Mouse (Mus musculus) embryonic stem cell, embryonic (primary cell): Measurements from ENCODE around the gene Cdyl.

ENCODE experiments used
- CTCF ChIA-PET, 4 experiments: fragments of 300-600 bp in 2 of 4; fragments of 350-600 bp in 2 of 4; sonication (Branson Sonifier 250); formaldehyde crosslinking; loops; one replicate each; lab custom pipeline; 2022; ENCODE audit warnings: inconsistent platforms in 2 of 4; lab: Charles Lee
- POLR2A ChIA-PET, 4 experiments: fragments of 300-600 bp in 2 of 4; fragments of 350-600 bp in 2 of 4; sonication (Branson Sonifier 250); formaldehyde crosslinking; loops; one replicate each; lab custom pipeline; 2022; ENCODE audit warnings: antibody characterized with exemption in 4 of 4, inconsistent platforms in 1 of 4; lab: Charles Lee

Cdyl gene

GRCm38 (mm10) chr13:35880555-35881046 lies 221.0 kb downstream of the Cdyl start:
- ChIA-PET POLR2A (interaction anchor here in 2 of 4 experiments (1.3 to 1.9 kb wide), 2 partner anchors 12 to 88 kb away, joined by 4 to 6 read pairs; no protein-coding TSS in a partner anchor), CTCF (interaction anchor here in 1 of 4 experiments (1.6 kb wide), 1 partner anchor 67 kb away, joined by 4 read pairs; no protein-coding TSS in a partner anchor)

GRCm38 (mm10) chr13:35886121-35886725 lies 226.6 kb downstream of the Cdyl start:
- POLR2A ChIA-PET: interaction anchor here in 2 of 4 experiments (0.8 to 1.3 kb wide), 3 partner anchors 9 to 61 kb away, joined by 3 read pairs; no protein-coding TSS in a partner anchor
- CTCF ChIA-PET: interaction anchor here (0.5 to 1.7 kb wide), 32 partner anchors 9 to 1762 kb away, joined by 3 to 15 read pairs (median 4); no protein-coding TSS in a partner anchor

- CTCF ChIA-PET: interaction anchor here in 2 of 4 experiments (0.6 to 0.7 kb wide), 2 partner anchors 13 to 70 kb away, joined by 3 read pairs; no protein-coding TSS in a partner anchor
Measured at GRCm38 (mm10) chr13:35892866-35893265, 233.2 kb downstream of the Cdyl start.

GRCm38 (mm10) chr13:35905378-35905777 lies 245.7 kb downstream of the Cdyl start:
- POLR2A ChIA-PET: interaction anchor here in 3 of 4 experiments (0.7 to 1.8 kb wide), 13 partner anchors 9 to 166 kb away, joined by 3 to 7 read pairs (median 3); no protein-coding TSS in a partner anchor

More at GRCm38 (mm10) chr13:35892866-35893265, 233.2 kb downstream of the Cdyl start:
- POLR2A ChIA-PET: interaction anchor here in 1 of 4 experiments (0.9 to 1.4 kb wide), 2 partner anchors 13 to 76 kb away, joined by 3 to 4 read pairs; no protein-coding TSS in a partner anchor

DNA sequence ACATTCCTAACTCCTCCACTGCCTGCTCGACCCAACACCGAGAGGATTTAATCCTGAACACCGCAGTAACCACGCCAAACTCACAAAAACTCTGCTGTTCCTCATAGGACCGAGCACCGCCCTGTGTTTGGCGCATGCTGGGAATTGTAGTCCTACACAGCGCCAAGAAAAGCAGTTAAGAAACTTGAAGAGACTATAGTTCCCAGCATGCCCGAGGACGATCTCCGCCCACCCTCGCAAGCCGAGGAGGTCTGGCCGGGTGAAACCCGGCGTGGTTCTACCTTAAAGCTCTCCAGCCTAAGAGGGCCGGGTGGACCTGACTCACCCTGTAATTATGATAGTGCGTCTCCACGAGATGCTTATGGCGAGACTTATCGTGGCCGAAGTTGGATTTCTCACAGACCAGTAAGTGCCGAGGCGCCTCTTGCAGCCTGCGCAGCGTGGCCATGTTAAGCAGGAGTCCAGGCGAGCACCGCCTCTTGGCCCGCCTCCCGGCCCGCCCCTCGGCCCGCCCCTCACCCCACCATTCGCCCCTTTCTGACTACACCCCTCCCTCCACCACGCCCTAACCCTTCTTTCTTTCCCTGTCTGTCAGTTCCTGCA lies 246.3 kb downstream of the Cdyl start, which contains the start of gene Rpp40:
Gene Rpp40 (minus strand): TSS at position 481 of the 603 bp plus-strand sequence.
- POLR2A ChIA-PET: interaction anchor here in 3 of 4 experiments (0.7 to 1.8 kb wide), 11 partner anchors 10 to 167 kb away, joined by 3 to 7 read pairs (median 3); no protein-coding TSS in a partner anchor

More at GRCm38 (mm10) chr13:35905378-35905777, 245.7 kb downstream of the Cdyl start:
- CTCF ChIA-PET: no interaction called here

DNA sequence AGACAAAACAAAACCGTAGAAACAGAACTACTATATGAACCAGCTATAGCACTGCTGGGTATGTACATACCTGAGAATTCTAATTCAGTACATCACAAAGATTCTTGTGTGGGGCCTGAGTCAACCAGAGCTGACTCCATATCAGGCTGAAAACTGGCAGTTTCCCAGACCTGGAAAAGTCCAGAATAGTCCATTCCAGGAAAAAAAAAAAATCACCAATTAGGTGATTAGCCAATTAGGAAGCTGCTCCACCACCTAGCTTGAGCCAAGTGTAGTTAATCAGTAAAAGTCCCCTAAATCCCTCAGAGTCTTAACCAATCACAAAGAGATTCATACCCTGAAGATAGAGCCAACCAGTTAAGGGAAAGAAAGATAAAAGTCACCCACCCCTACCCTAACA lies 251.8 kb downstream of the Cdyl start:
- POLR2A ChIA-PET: no interaction called here
- CTCF ChIA-PET: no interaction called here

More for the DNA sequence above, 246.3 kb downstream of the Cdyl start, which contains the start of gene Rpp40:
- CTCF ChIA-PET: no interaction called here
